Mouse (Mus musculus): ENCODE data around the gene Ddx52. TPM values are rescaled to one million over a fixed set of nuclear protein-coding genes. Genes with fewer than 3 reads are reported as not detected.

Ddx52 gene
- polyA plus RNA-seq, 1 experiment from 2014 or later, result 23.0 TPM

GRCm38 (mm10) chr11:83967436-83968204, 25.8 kb downstream of the Ddx52 start:
- no peaks in the 10 kb centered on the region; the same call in 1 of the 2 replicates for H3K4me1 ChIP-seq (ENCODE audit: insufficient read depth, low read depth, low read length)
- no peaks in the 10 kb centered on the region for H3K36me3 ChIP-seq (ENCODE audit: insufficient read depth, low read length)
- TF ChIP-seq EP300 (IDR thresholded peaks at IDR 0.05) (no peak), CTCF (IDR thresholded peaks at IDR 0.05) (peak; percentile 43)
- ATAC-seq, result no peak
- H3K4me3 ChIP-seq (ENCODE audit: low read depth, low read length), result no peak overlapping the region
- DNase-seq (ENCODE audit: low spot score), result no peak
- H3K27me3 ChIP-seq (replicated peaks; ENCODE audit: insufficient read depth, low read length), result no peaks in the 10 kb centered on the region
- H3K4me2 ChIP-seq (replicated peaks; ENCODE audit: low read depth, low read length), result no peak overlapping the region
- no peak overlapping the region for H3K27ac ChIP-seq (ENCODE audit: low read length)
- 34% methylated on average over 8 of the region's 8 CpGs for WGBS
- H3K9me3 ChIP-seq (ENCODE audit: low read length), result no peaks in the 10 kb centered on the region
- no peak overlapping the region for H3K9ac ChIP-seq (replicated peaks; ENCODE audit: low read depth)

- Histone ChIP-seq H3K27ac (ENCODE audit: low read length) (no peak overlapping the region), H3K4me2 (replicated peaks; ENCODE audit: low read depth, low read length) (no peak overlapping the region), H3K4me3 (ENCODE audit: low read depth, low read length) (no peak overlapping the region), H3K36me3 (ENCODE audit: insufficient read depth, low read length) (no peaks in the 10 kb centered on the region), H3K27me3 (replicated peaks; ENCODE audit: insufficient read depth, low read length) (no peaks in the 10 kb centered on the region), H3K9me3 (ENCODE audit: low read length) (no peaks in the 10 kb centered on the region), H3K4me1 (ENCODE audit: insufficient read depth, low read depth, low read length) (no peaks in the 10 kb centered on the region; the same call in 1 of the 2 replicates), H3K9ac (replicated peaks; ENCODE audit: low read depth) (no peak overlapping the region)
- DNase-seq (ENCODE audit: low spot score) (no peak), ATAC-seq (no peak)
- no peak for TF ChIP-seq EP300 (IDR thresholded peaks at IDR 0.05)
- TF ChIP-seq CTCF (IDR thresholded peaks at IDR 0.05), result no peak
- WGBS, result 70% methylated on average over 6 of the region's 6 CpGs
Measured at GRCm38 (mm10) chr11:83968205-83968575, 26.3 kb downstream of the Ddx52 start.

GRCm38 (mm10) chr11:83969040-83969439, 27.2 kb downstream of the Ddx52 start:
- Histone ChIP-seq H3K4me2 (replicated peaks; ENCODE audit: low read depth, low read length) (no peak overlapping the region), H3K27me3 (replicated peaks; ENCODE audit: insufficient read depth, low read length) (no peaks in the 10 kb centered on the region), H3K4me1 (ENCODE audit: insufficient read depth, low read depth, low read length) (no peaks in the 10 kb centered on the region; the same call in 1 of the 2 replicates), H3K4me3 (ENCODE audit: low read depth, low read length) (no peak overlapping the region), H3K9me3 (ENCODE audit: low read length) (no peaks in the 10 kb centered on the region), H3K9ac (replicated peaks; ENCODE audit: low read depth) (no peak overlapping the region), H3K36me3 (ENCODE audit: insufficient read depth, low read length) (0 out of 2 replicates have a peak, but pooled peaks cover 2% of the 10 kb centered on the region), H3K27ac (ENCODE audit: low read length) (no peak overlapping the region)
- ATAC-seq (no peak), DNase-seq (ENCODE audit: low spot score) (no peak)
- TF ChIP-seq CTCF (IDR thresholded peaks at IDR 0.05), result peak; percentile 10; the same call in 1 of the 2 replicates
- no peak for TF ChIP-seq EP300 (IDR thresholded peaks at IDR 0.05)
- WGBS, result 85% methylated on average over 3 of the region's 3 CpGs

DNA sequence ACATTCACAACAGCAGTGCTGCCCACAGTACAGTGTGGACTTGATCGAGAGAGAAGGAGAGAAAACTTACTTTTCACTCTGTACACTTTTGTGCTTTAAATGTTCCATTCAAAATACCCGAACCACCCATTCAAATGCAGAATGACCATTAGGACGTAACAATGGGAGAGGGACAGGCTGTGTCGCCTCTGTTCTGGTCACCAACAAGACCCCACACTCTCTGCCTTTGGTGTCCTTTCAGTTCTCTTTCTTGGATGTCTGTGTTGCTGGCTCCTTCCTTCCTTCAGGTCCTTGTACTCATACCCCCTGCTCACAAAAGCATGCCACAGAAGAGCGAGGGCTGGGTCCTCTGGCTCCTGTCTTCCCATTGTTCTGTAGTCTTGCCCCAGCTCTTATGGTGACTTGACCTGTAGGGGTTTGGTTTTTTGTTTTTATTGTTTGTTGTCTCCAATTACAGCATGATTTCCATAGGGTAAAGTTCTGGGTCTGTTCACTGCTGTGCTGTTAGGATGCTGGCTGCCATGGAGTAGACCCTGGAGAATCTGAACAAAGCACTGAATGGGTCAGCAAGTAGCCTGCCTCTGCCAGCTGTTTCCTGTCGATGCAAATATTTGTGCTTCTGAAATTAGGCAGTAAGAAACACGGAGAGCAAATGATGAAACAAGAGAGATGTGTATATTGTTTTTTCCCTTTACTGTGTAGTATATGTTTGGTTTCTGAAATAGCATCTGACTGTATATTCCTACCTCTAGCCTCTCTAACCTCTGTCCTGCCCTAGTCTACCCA, 32.9 kb downstream of the Ddx52 start:
- Histone ChIP-seq H3K36me3 (ENCODE audit: insufficient read depth, low read length) (peaks cover 19% of the 10 kb centered on the region), H3K9ac (replicated peaks; ENCODE audit: low read depth) (no peak overlapping the region), H3K4me1 (ENCODE audit: insufficient read depth, low read depth, low read length) (no peaks in the 10 kb centered on the region), H3K9me3 (ENCODE audit: low read length) (no peaks in the 10 kb centered on the region), H3K4me3 (ENCODE audit: low read depth, low read length) (no peak overlapping the region), H3K27ac (ENCODE audit: low read length) (no peak overlapping the region), H3K4me2 (replicated peaks; ENCODE audit: low read depth, low read length) (no peak overlapping the region), H3K27me3 (replicated peaks; ENCODE audit: insufficient read depth, low read length) (no peaks in the 10 kb centered on the region)
- TF ChIP-seq EP300 (IDR thresholded peaks at IDR 0.05), result no peak
- TF ChIP-seq CTCF (IDR thresholded peaks at IDR 0.05), result no peak
- 78% methylated on average over 7 of the region's 7 CpGs for WGBS
- DNase-seq (ENCODE audit: low spot score) (no peak), ATAC-seq (no peak)

GRCm38 (mm10) chr11:83975488-83975887, 33.6 kb downstream of the Ddx52 start:
- Histone ChIP-seq H3K9me3 (ENCODE audit: low read length) (no peaks in the 10 kb centered on the region), H3K9ac (replicated peaks; ENCODE audit: low read depth) (no peak overlapping the region), H3K27ac (ENCODE audit: low read length) (no peak overlapping the region), H3K4me1 (ENCODE audit: insufficient read depth, low read depth, low read length) (no peaks in the 10 kb centered on the region), H3K36me3 (ENCODE audit: insufficient read depth, low read length) (peaks cover 26% of the 10 kb centered on the region), H3K27me3 (replicated peaks; ENCODE audit: insufficient read depth, low read length) (no peaks in the 10 kb centered on the region), H3K4me3 (ENCODE audit: low read depth, low read length) (no peak overlapping the region), H3K4me2 (replicated peaks; ENCODE audit: low read depth, low read length) (no peak overlapping the region)
- no peak for ATAC-seq
- 83% methylated on average over 1 of the region's 1 CpGs for WGBS
- no peak for DNase-seq (ENCODE audit: low spot score)
- TF ChIP-seq EP300 (IDR thresholded peaks at IDR 0.05) (no peak), CTCF (IDR thresholded peaks at IDR 0.05) (no peak)

DNA sequence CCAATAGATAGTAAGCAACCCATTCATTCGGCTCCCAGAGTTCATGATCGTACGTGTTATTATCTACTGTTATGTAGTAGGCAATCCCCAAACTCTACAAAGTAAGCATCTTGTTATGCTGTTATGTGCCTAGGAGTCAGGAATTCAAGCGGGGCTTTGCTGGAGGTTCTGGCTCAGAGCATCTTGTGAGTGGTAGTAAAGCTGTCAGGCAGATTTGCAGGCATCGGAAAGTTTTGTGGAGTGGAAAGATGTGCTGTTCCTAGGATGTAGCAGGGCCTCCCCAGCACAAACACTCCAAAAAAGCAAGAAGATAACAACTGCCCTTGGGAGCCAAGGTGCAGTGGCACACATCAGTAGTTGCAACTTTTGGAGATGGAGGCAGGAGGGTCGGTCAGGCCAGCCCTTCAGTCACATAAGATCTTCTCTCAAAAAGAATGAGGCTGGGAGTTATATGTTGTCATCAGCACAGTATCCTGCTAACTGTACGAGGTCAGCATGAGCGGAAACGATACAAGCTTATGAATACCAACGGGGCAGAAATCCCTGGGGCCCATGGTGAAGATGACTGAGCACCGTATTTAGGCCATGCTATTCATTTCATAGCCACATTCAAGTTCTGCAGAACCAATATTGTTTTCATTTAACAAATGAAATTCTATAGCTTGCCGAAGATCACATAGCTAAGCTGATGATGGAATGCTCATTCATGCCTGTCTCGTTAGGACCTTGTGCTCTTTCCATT, 34.5 kb downstream of the Ddx52 start:
- Histone ChIP-seq H3K9me3 (ENCODE audit: low read length) (no peaks in the 10 kb centered on the region), H3K4me1 (ENCODE audit: insufficient read depth, low read depth, low read length) (no peaks in the 10 kb centered on the region), H3K27me3 (replicated peaks; ENCODE audit: insufficient read depth, low read length) (no peaks in the 10 kb centered on the region), H3K4me3 (ENCODE audit: low read depth, low read length) (no peak overlapping the region), H3K4me2 (replicated peaks; ENCODE audit: low read depth, low read length) (no peak overlapping the region), H3K36me3 (ENCODE audit: insufficient read depth, low read length) (peaks cover 27% of the 10 kb centered on the region), H3K27ac (ENCODE audit: low read length) (no peak overlapping the region), H3K9ac (replicated peaks; ENCODE audit: low read depth) (no peak overlapping the region)
- no peak for DNase-seq (ENCODE audit: low spot score)
- whole genome bisulfite sequencing, result 89% methylated on average over 13 of the region's 13 CpGs
- ATAC-seq, result no peak
- TF ChIP-seq CTCF (IDR thresholded peaks at IDR 0.05), result no peak
- TF ChIP-seq EP300 (IDR thresholded peaks at IDR 0.05), result no peak
